Mouse (Mus musculus): Measurements from ENCODE around the gene 2810004N23Rik.
"Not testable (repeated sequence)": the region's sequence is repeated elsewhere in the genome, so short reads cannot be mapped to it uniquely, and the experiment has no call there.

2810004N23Rik gene

DNA sequence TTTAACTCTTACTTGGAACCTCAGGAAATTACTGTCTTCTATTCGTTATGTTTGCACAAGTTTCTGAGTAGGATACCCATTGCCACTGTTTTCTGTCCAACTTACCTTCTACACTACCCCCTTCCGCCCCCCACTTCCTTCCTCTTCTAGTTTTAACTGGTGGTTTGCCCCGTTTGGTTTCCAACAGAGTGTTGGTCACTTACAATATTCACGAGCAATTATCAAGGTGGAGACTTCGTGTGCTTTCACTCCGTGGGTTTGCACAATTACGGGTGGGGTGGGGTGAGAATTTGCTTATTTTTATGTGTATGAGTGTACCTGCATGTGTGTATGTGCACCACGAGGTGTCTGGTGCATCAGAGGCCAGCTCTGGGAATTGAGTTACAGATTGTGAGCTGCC is 809 bp upstream of the 2810004N23Rik start:
- peak; percentile 25 for DNase-seq (ENCODE audit: low read depth)

DNA sequence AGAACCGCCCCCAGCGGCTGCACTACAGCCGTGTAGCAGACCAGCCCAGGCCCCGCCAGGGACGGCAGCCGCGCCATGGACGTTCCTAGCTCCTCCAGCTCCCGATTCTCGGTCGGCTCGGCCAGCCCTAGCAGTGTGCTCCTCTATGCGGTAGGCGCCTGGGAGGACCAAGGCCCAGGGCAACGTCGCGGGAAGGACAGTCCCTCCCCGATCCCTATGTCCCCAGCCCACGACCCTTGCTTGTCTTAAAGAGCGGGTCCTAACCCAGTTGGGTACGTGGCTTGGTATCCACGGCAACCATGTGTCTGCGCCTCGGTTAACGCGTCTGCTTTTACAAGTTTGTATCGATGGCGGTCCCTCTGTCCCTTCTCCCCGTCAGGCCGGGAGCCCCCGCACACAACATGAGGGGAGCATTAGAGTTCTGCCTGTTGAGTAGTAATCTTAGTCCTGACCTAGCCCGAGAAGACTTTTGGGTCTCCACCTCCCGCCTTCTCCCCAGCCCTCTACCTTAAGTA is 300 bp upstream of the 2810004N23Rik start:
- DNase-seq (ENCODE audit: low read depth), result no peak

DNA sequence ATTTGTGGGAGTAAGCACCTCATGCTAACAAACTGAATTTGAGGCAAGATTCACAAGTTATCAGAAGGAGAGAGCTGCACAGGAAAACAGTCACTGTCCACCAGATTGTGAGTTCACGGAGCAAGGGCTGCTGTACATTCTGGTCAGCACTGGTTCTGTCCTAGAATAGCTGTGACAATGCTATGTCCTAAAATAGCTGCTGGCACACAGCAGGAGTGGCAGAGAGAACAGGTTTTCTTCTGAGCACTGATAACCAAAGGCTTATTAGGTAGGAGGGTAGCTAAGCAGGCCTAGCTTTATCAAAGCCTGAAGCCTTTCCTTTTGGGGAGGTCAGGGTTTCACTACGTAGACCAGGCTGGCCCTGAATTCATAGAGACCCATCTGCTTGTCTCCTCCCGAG is 2.7 kb downstream of the 2810004N23Rik start:
- no peak for DNase-seq (ENCODE audit: low read depth)

DNA sequence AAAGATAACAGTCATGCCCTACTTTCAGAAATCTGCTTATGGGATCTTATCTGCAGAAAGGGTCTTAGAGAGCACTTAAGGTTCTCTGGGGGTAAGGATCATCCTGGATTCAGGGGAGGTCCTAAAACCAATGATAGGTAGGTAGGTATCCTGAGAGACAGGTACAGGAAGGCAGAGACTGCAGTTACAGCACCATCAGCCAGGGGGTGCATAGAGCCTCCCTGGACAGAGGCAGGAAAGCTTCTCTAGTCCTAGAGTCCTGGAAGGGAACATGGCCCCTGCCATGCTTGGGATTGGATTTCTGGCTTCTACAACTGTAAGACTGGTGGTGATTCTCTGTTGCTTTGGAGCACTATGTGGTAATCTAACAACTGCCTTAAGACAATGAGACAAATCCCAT is 3.5 kb downstream of the 2810004N23Rik start:
- peak; percentile 34 for DNase-seq (ENCODE audit: low read depth)

DNA sequence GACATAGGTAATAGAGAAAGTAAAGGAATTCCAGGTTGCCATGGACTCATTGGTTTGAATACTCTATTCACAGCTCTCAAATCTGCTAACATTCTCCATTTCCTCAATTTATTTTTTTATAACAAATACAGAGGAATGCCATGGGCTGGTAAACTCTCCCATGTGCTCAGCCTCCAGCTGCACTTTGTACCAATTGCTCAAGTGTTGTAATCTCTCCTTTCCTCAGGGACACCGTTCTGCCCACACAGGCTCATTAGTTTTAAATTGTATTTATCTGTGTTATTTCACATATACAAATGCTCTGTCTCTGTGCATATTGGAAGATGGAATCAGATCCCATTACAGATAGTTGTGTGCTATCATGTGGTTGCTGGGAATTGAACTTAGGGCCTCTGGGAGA is 9.4 kb downstream of the 2810004N23Rik start:
- DNase-seq (ENCODE audit: low read depth), result no peak

DNA sequence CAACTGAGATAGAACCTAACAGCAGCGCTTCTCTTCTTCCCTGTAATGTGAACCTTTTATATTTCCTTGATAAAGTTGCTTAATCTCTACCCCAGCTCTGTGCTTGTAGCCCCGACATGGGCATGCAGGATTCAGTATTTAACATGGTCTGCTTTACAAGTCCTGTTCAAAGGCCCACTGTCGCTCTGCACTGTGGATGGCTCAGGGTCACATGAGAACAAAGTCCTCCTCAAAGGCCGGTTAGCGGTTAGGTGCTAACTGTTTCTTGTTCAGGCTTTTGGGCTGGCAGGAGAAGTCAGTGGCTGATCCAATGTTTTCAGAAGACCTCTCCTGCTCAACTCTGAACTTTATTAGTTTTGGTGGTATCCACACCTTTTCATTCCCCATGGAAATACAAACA is 17.3 kb downstream of the 2810004N23Rik start:
- DNase-seq (ENCODE audit: low read depth), result no peak

DNA sequence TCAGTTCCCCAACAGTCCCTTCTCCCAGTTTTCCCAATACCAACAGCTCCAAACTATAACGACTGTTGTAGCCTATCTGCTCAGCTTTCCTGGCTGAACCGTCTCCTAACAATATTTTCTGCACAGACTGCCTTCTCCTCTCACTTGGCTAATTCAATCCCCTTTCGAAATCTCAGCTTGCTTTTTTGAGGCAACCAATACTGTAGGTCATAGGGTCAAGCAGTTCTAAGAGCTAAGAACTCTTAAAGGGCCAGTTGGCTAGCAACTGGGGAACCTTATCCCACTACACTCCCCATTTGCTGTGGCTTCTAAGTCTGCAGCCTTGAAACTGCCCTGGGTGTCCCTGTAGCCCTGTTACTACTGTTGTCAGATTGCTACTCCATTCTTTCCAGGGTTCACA is 17.8 kb downstream of the 2810004N23Rik start:
- DNase-seq (ENCODE audit: low read depth), result no peak

DNA sequence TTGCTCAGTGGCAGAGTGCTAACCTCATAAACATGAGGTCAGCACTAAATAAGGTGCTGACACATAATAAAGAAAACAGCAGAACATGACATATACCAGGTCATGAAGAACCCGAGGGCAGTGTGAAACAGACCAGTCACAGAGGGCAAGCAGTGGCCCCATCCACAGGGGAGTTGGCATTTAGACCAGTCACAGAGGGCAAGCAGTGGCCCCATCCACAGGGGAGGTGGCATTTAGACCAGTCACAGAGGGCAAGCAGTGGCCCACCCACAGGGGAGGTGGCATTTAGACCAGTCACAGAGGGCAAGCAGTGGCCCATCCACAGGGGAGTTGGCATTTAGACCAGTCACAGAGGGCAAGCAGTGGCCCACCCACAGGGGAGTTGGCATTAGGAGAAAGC is 20.0 kb downstream of the 2810004N23Rik start:
- DNase-seq (ENCODE audit: low read depth), result not testable (repeated sequence)

DNA sequence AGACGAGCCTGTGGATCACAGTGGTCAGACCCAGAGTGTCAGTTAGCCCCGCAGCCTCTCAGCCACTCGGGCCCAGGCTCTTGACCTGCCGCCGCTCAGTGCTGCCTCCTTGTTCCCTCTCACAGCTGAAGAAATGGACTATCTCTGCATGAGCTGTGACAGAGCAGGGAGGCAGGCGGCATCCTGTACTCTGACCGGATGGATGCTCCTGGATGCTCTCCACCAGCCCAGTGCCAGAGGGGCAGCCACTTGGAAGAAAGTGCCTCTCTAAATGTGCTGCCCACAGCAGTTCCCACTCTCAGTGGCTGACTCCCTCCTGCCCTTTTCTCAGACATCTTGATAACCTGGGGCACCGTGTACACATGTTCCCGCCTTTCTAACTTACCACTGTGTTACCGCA is 21.1 kb downstream of the 2810004N23Rik start:
- no peak for DNase-seq (ENCODE audit: low read depth)

DNA sequence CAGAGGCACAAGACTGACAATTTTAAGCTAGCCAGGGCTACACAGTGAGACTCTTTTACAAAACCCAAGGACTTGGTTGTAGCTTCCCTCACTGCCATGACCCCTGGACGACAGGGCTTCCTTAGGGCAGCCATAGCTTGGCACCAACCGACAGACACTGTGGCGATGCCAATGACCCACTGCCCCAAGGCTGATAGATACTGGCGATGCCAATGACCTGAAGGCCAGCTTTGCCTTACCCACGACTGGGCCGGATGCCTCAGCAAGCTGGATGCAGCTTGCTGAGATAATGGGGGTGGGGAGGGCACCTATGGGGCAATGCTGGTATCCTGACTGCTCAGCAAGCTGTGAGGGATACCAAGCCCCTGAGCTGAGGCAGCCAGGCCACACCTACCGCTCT is 22.0 kb downstream of the 2810004N23Rik start:
- no peak for DNase-seq (ENCODE audit: low read depth)

DNA sequence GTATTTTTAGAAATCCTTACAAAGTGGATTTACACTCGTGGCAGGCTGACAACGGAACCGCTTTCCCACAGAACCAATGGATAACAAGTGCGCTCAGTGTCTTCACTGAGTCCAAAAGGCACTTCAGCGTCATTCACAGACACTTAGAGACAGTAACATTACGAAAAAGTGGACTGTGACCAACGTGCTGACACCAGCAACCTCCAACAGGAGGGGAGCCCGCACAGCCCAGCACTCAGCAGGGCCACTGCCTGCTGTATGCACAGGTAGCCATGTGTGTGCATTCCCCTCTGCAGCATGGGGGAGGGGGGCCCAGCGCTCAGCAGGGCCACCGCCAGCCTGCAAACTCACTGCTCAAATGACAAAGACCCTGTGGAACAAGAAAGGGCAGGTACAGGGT is 23.5 kb downstream of the 2810004N23Rik start:
- no peak for DNase-seq (ENCODE audit: low read depth)

DNA sequence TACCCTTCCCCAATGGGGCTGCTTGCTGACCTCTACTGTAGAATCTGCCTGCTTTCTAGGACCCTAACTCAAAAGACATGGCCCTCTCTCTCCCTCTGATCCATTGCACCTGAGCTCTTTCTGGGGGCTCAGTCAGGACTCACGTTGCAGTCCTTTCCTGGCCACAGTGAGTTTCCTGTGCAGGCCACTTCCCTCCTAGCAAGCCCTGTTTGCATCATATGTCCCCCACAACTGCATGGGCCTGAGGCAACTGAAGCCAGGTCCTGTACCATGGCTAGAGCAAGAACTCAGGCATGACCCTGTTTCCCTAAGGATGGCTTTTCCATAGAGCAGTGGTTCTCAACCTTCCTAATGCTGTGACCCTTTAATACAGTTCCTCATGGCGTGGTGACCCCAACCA is 25.0 kb downstream of the 2810004N23Rik start:
- no peak for DNase-seq (ENCODE audit: low read depth)

DNA sequence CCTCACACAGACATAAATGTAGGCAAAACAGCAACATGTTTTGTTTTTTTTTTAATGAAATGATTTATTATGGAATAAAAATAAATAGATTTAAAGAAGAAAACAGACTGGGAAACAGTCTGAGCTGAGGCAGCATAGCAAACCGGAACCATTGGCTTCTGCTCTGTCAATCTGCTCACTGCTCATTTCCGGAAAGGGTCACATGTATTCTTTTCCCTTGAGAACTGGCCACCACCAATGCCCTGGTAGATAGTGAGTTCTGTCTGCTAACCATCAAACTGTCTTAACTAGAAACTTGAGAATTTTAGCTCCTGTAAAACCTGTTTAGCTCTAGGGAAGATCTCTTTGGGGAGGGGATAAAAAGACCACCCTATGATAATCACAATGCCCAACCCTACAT is 26.0 kb downstream of the 2810004N23Rik start:
- DNase-seq (ENCODE audit: low read depth), result no peak

DNA sequence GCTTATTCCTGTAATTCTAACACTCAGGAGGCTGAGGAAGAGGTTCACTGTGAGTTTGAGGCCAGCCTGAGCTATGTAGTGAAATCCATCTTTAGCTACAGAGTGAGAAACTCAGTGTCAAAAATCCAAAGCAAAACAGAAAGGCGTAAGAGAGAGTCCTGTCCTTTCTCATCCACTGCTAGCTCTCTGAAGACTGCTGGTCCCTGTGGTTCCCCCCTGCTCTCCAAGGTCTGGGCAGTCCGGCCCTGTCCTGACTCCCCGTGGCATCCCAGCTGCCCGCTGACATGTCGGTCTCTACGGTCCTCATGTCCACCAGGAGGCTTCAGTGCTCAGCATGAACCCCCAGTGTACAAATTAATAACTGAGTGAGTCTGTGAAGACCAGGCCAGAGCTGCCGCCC is 26.6 kb downstream of the 2810004N23Rik start:
- no peak for DNase-seq (ENCODE audit: low read depth)

DNA sequence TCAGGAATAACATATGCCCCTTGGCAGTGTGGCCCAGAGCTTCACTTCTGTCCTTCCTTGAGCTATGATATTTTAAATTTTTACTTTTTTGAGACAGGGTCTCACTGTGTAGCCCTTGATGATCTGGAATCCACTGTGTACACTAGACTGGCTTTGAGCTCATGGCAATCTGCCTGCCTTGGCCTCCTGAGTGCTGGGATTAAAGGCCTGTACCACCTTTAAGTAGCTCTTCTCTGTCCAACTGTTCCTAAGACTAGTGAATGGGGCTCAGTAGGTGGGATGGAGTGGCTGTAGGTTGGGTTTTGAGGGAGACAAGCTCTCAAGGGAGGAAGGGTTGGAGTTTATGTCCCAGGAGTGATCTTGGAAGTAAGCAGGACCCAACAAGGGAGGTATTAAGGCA is 27.1 kb downstream of the 2810004N23Rik start:
- no peak for DNase-seq (ENCODE audit: low read depth)

DNA sequence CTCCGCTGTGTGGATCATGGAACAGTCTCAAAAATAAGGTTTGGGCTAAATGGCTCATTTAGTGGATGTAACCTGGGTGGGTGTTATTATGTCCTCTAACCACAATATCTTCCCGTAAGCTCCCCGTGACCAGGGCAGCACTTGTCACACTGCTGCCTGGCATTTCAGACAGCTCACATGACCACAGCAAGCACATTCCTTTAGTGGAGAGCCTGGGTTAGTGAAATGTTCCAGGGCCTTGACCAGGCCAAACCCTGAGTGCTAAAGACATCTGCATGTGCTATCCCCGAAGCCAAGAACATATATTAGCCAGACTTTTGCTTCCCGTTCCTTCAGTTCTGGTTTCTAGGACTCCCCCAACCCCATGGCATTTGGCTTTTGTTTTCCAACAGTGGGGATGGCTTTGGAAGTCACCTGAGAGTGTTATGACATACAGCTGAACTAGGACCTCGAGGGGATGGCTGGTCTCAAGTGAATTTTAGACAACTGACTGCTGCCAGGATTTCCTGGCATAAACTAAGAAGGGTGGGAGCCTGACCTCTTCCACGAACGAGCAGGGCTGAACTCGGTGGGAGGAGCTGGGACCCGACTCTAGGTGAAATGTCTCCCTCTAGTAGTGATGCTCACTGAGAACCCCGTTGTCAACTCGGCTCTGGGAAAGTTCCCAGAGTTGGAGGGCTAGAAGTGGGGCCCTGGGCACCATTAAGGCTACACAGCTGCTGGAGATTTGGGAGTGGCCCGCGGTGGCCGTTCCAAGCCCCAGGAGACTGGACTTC is 29.3 kb downstream of the 2810004N23Rik start:
- DNase-seq (ENCODE audit: low read depth), result no peak

DNA sequence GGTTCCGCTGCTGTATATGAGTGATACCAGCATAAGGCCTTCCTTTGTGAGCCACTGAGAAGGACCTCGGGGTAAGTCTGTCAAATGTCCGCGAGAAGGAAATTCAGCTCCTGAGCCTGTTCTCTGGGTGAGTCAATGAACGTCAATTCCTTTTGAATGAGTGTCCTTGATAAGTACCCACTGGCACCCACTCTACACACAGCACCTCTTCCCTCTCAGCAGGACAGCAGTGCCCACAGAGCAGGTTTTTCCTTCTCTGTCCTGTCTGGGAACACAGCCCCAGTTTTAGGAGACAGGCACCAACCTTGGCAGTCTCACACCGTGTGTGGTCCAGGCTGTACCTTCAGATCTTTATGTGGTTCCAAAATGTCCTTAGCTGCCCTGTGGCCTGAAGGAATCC is 31.0 kb downstream of the 2810004N23Rik start:
- no peak for DNase-seq (ENCODE audit: low read depth)

DNA sequence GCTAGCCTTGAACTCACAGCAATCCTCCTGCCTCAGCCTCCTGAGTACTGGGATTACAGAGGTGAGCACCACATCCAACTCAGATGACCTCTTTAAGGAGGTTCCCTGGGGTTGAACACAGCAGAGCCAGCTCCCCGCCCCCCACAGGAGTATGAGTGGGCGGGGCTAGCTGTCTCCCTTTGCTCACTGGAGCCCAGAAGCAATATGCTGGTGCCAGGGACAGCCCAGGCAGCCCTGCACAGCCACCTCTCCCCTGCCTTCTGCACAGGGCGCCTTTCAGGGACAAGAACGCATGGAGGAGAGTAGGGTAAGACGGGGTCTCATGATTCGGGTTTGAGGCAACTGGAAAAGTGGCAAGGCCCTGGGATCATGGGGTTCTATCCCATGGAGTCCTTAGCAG is 31.4 kb downstream of the 2810004N23Rik start:
- peak; percentile 5 for DNase-seq (ENCODE audit: low read depth)

DNA sequence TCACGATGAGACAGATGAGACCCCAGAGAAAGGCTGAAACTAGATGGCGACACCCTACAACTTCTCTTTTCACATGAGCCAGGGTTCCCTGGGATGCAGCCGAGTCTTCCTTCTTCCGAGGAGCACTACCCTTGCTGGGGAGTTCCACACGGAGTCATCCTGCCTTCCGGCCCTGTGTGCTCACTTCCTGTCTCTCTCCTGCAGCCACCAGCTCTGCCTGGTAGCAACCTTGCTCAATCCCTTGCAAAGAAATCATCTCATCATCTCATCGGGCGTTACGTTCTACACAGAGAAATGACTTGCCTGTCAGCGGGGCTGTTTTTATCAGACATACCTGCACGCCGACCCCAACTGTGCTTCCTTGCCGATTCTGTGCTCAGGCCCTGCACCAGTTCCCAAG is 32.9 kb downstream of the 2810004N23Rik start:
- DNase-seq (ENCODE audit: low read depth), result no peak

DNA sequence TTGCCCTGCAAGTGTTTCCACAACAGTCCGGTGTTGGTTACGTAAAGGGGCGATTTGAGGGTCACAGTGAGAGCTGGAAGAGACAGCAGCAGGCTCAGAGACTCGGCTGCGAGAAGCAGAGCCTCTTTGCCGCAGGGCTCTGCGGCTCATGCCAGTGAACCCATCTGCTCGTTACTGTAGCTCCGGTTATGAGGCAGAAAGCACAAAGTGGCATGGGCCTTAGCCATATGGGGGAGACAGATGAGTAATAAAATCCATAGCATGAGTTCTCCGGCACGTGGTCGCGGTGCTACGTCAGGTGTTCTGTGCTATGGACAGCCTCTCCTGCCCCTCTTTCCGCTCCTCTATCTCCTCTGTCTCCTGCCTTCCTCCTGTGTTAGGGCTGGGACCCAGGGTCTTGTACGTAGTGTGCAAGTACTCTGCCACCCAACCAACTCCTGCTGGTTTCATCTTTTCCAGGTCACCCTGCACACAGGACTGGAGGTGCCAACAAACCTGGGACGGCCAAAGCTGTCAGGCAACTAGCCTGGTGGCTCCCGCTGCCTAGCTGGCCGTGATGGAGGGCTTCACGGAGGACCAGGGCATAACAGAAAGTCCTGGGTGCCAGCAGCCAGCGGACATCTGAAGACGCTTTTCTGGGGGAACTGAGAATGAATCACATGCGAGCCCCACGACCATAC is 34.2 kb downstream of the 2810004N23Rik start:
- DNase-seq (ENCODE audit: low read depth), result no peak

DNA sequence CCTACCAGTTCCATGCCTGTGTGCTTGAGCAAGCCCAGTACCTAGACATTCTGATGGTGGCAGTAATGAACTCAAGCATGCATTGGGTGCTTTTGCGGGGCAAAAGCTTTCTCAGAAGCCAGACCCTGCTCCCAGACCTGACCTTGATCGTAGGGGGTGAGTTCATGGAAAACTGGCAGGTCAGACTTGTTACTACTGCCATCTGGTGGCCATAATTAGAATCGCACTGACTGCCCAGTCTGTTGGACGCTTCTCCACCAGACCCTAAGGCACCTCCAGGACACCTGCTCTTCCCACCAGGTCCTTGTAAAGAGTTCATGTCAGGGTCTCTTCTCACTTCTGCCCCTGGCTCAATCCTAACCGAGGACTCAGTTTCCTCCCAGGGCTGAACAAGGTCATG is 35.5 kb downstream of the 2810004N23Rik start:
- DNase-seq (ENCODE audit: low read depth), result peak; percentile 21

DNA sequence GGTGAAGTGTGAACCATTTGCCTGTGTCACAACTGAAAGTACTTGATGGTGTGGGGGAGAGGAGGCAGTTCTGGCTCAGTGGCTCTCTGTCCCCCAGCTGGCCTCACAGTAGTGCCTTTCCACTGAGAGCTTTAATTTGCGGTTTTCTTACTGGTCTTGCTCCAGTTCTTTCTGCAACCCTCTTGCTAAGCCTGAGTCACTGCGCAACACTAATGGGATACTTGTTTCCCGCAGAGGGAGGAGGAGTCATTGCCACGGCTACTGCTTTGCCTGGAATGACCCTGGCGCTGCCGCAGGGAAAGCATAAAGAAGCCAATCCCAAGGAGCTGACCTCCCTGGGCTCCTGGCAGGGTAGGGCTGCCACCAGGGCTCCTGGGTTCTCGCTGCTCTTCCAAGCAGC is 36.3 kb downstream of the 2810004N23Rik start:
- no peak for DNase-seq (ENCODE audit: low read depth)

DNA sequence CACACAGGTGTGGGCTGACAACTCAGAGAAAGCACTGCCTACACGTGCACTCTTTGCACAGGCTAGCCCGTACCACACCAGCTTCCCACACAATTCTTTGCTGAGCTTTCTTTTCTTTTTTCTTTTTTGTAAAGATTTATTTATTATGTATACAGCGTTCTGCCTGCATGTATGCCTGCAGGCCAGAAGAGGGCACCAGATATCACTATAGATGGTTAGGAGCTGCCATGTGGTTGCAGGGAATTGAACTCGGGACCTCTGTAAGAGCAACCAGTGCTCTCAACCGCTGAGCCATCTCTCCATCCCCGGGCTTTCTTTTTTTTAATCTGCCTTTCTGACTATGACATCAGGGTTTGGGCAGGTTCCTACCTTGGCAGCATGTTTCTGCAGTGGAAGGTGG is 39.4 kb downstream of the 2810004N23Rik start:
- DNase-seq (ENCODE audit: low read depth), result no peak

DNA sequence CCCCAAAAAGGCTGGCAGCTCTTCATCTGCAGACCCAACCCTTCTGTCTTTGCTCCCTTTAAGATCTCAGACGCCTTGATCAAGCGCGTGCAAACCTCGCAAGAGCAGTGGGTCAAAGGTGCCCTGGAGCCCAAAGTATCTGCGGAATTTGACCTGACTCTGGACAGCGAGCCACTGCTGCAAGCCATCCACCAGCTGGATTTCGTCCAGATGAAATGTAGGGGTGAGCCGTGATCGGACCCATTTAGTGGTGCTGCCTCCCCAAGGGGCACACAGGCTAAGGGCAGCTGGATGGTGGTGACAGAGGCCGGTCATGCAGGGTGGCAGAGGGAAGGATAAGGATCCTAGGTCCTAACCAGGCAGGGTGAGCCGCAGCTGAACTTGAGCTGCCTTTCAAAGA is 42.8 kb downstream of the 2810004N23Rik start:
- no peak for DNase-seq (ENCODE audit: low read depth)

Measured in c-Kit-positive CD71-positive TER-119-negative erythroid progenitor cells, embryonic 14.5 days (primary cell).